Mouse (Mus musculus) liver, adult 2 months (tissue): ENCODE data around the gene Nav2.

Source experiments
- CTCF ChIP-seq: fragments of 200-500 bp; IDR thresholded peaks from 2 replicates; pipeline ENCODE4 v1.5.1; 2011; ENCODE audit warnings: low read depth, low read length, control low read depth
- POLR2A ChIP-seq: fragments of 200-500 bp; IDR thresholded peaks from 2 replicates; pipeline ENCODE4 v1.6.1; 2011; ENCODE audit warnings: low read length, control low read depth; ENCODE audit not compliant: insufficient read depth; ENCODE audit errors: extremely low read depth

DNA sequence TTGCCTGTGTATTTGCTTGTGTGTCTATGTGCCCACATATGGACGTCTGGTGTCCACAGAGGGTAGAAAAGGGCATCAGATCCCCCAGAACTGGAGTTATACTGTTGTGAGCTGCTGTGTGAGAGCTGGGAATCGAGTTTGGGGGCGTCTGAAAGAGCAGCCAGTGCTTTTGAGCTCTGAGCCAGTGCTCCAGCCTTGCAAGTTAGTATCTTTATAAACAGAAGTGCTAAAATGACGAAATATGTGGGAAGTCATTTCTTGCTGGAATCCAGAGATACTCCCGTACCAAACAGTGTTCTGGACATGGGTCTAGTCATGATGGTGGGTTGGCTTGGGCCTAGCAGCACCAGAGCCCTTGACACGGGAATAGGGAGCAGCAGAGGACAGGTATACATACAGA lies 13.8 kb upstream of the Nav2 start:
- TF ChIP-seq CTCF (no peak), POLR2A (no peak)
